9 mouse cellular contexts compared by ENCODE assay signal in genomic region chr15:27823581-27823980, GRCm38 (mm10).
DNase-seq lines count a peak whose midpoint lies in the region; TF ChIP-seq lines count a peak whose summit lies in the region.
"Had no signal": no experiment of that assay in that cellular context is flagged by ENCODE, and none has a peak within 500 bp of the region (broad histone marks: within the 10 kb centered on the region; RNA-seq: fewer than 3 reads in every experiment).

No protein-coding gene starts in this region.

- no peak overlapping the region for H3K4me3 ChIP-seq in layer of hippocampus, adult 2 months
- H3K4me3 ChIP-seq: liver, embryonic 13.5 days had no signal

- peak; percentile 45 for DNase-seq in adrenal gland, postnatal 10 days
- no peak for DNase-seq in adrenal gland, adult 18-20 months (ENCODE audit: low spot score in 2 of 2)
- DNase-seq in layer of hippocampus, adult 2 months (ENCODE audit: low spot score in 2 of 2) = peak; percentile 46 to 62
- no peak for DNase-seq in layer of hippocampus, postnatal 25 days (ENCODE audit: extremely low spot score in 1 of 2, low spot score in 1 of 2)
- peak; percentile 21 for DNase-seq in MN1 (ENCODE audit: low spot score)
- peak; percentile 38 for DNase-seq in kidney, adult 9 months
- DNase-seq in thymus, postnatal 0 days (ENCODE audit: low spot score) = peak; percentile 73
- DNase-seq in gastrocnemius, adult 8-10 months (ENCODE audit: low spot score in 2 of 2) = no peak
- DNase-seq: liver, embryonic 13.5 days had no signal

- TF ChIP-seq CTCF in layer of hippocampus, adult 2 months (conservative IDR thresholded peaks at IDR 0.05) = peak; percentile 82

- peak overlapping the region; percentile 53; the same call in 1 of the 2 replicates for H3K27ac ChIP-seq in layer of hippocampus, adult 2 months
- H3K27ac ChIP-seq: liver, embryonic 13.5 days had no signal

Comparison
In these comparisons a context has a peak if more than half of its experiments do, and no peak if none do; other contexts are left out.
1. DNase-seq: peak in adrenal gland, postnatal 10 days (single experiment), layer of hippocampus, adult 2 months (2 of 2), MN1 (single experiment), kidney, adult 9 months (single experiment) and thymus, postnatal 0 days (single experiment); none in adrenal gland, adult 18-20 months (0 of 2), layer of hippocampus, postnatal 25 days (0 of 2) and gastrocnemius, adult 8-10 months (0 of 2).